Mouse (Mus musculus): ENCODE results near the gene Cd300ld.
"Not testable (repeated sequence)": the region's sequence is repeated elsewhere in the genome, so short reads cannot be mapped to it uniquely, and the experiment has no call there.

Gene Cd300ld

DNA sequence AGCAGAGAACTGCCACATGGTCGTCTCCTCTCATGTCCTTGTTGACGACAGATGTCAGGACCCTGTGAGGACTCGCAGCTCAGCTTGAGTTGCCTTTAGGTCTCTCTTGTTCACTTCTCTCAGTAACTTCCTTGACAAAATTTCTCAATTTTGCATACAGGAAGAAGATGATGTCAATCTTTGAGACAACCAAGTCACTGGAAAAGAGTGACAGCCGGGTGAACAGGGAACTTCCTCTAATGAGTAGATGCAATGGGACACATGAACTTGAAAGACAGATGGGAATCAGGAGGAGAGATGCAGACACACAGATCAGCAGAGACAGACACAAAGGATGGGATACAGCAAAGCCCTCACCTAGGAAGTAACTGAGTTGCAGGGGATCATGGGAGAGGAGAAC is at the start of gene Cd300ld:
Gene Cd300ld (minus strand): TSS at position 130 of the 400 bp plus-strand sequence.
- DNase-seq (ENCODE audit: low read depth): no peak

DNA sequence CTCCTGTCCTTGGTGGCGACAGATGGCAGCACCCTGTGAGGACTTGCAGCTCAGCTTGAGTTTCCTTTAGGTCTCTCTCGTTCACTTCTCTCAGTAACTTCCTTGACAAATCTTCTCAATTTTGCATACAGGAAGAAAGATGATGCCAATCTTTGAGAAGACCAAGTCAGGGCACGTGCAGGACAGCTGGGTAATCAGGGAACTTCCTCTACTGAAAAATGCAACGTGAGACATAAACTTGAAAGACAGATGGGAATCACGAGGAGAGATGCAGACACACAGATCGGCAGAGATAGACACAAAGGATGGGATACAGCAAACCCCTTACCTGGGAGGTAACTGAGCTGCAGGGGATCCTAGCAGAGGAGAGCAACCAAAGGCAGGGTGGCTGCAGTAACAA is 47.9 kb upstream of the Cd300ld start, which contains the start of gene Cd300ld5:
Gene Cd300ld5 (minus strand): TSS at position 101 of the 400 bp plus-strand sequence.
- not testable (repeated sequence) for DNase-seq (ENCODE audit: low read depth)

DNA sequence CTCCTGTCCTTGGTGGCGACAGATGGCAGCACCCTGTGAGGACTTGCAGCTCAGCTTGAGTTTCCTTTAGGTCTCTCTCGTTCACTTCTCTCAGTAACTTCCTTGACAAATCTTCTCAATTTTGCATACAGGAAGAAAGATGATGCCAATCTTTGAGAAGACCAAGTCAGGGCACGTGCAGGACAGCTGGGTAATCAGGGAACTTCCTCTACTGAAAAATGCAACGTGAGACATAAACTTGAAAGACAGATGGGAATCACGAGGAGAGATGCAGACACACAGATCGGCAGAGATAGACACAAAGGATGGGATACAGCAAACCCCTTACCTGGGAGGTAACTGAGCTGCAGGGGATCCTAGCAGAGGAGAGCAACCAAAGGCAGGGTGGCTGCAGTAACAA is 37.2 kb upstream of the Cd300ld start, which contains the start of gene Cd300ld4:
Gene Cd300ld4 (minus strand): TSS at position 101 of the 400 bp plus-strand sequence.
- not testable (repeated sequence) for DNase-seq (ENCODE audit: low read depth)

DNA sequence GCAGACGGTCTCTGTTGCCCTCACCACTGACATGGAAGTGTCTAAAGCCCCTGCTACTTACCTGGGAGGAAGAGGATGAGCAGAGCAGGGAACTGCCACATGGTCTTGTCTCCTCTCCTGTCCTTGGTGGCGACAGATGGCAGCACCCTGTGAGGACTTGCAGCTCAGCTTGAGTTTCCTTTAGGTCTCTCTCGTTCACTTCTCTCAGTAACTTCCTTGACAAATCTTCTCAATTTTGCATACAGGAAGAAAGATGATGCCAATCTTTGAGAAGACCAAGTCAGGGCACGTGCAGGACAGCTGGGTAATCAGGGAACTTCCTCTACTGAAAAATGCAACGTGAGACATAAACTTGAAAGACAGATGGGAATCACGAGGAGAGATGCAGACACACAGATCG is 26.4 kb upstream of the Cd300ld start, which contains the start of gene Cd300ld2:
Gene Cd300ld2 (minus strand): TSS at position 101 of the 400 bp plus-strand sequence.
- not testable (repeated sequence) for DNase-seq (ENCODE audit: low read depth)

DNA sequence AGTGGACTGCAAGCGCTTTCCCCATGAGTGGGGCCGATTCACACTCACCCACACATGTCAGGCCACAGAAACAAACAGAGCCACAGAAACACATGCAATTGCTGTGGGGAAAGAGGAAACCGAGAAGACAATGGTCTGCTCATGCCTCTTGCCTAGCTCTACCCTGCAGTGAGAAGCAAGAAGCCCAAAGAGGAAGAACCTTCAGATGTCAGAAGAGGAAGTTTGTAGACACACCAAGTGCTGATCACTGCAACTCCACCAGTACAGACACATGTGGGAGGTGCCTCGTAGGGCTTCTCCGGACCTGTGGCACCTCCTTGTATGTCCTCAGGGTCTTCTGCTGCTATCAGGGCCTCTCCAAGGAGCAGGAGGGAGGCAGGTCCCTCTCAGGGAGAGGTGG is 14.3 kb upstream of the Cd300ld start:
- no peak for DNase-seq (ENCODE audit: low read depth)

GRCm38 (mm10) chr11:115001474-115002040 is 11.8 kb upstream of the Cd300ld start, which contains the start of gene Cd300c2:
TSS of gene Cd300c2 (minus strand) at chr11:115001880.
- DNase-seq (ENCODE audit: low read depth): no peak

DNA sequence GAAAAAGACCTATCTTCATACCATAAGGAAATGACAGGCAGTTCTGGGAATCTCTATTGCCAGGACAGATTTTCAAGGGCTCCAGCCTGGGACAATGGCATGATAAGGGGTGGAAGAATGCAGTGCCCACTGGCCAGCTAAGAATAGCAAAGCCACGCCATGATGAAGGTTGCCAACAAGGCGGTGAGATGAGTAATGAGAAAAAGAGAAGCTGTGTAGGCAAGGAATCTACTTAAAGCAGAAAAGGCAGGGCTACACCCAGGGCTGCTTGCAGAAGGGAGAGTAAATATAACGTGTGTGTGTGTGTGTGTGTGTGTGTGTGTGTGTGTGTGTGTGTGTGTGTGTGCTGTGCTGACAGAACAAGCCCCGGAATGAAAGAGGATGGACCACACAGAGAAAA is 7.9 kb downstream of the Cd300ld start:
- DNase-seq (ENCODE audit: low read depth): no peak

DNA sequence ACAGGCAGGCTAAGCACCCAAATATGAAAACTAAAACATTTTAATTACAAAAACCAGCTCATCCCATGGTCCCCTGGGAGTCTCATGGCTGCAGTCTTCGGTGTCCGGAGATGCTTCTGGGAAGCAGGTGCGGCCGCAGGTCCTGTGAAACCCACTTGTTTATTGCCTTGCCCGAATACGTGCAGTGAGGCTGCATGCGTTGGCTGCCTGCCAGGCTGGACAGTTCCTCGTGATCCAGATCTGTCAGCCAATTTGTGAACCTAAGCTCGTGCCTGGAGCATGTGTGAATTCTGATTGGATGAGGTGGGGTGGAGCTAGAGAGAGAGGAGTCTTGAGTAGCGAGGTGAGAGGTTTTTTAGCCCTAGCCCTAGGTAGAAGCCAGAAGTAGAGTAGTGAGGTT is 17.0 kb downstream of the Cd300ld start:
- DNase-seq (ENCODE audit: low read depth): no peak

- no peak for DNase-seq (ENCODE audit: low read depth)
These were observed 20.9 kb downstream of the Cd300ld start, which contains the start of gene Cd300c for GRCm38 (mm10) chr11:114968752-114969207. TSS of gene Cd300c (minus strand) at chr11:114969157.

GRCm38 (mm10) chr11:114965182-114965828 is 24.4 kb downstream of the Cd300ld start:
- DNase-seq (ENCODE audit: low read depth): no peak

- DNase-seq (ENCODE audit: low read depth): no peak
These were observed 29.4 kb downstream of the Cd300ld start for GRCm38 (mm10) chr11:114960369-114960768.

GRCm38 (mm10) chr11:114934144-114934543 is 55.6 kb downstream of the Cd300ld start, which contains the start of gene Cd300lb:
TSS of gene Cd300lb (minus strand) at chr11:114934386.
- no peak for DNase-seq (ENCODE audit: low read depth)

DNA sequence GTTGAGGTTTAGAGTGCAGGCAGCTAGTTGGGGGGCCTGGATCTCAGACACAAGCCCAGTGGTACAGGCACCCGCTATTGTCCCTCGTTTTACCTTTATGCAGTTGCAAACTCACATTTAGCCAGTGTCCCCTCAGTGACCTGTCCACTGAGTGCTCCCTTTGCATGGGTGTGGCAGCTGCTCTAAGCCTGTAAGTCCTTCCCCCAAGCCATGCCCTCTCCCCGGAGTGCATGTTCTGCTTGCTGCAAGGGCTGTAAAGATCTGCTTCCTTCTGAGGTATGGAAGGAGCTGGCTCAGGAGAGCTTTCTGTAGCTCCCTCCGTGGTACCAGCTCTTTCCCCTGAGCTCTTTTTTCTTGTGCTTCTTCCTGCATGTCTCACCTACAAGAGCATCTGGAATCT is 56.1 kb downstream of the Cd300ld start:
- DNase-seq (ENCODE audit: low read depth): no peak

Measured in naive thymus-derived CD4-positive, alpha-beta T cell, adult 2 months (primary cell).